Mouse (Mus musculus): ENCODE results near the gene Col5a1. TPM values are rescaled to one million over a fixed set of nuclear protein-coding genes. Genes with fewer than 3 reads are reported as not detected.

The Col5a1 gene
- polyA plus RNA-seq, 1 experiment, result not detected

DNA sequence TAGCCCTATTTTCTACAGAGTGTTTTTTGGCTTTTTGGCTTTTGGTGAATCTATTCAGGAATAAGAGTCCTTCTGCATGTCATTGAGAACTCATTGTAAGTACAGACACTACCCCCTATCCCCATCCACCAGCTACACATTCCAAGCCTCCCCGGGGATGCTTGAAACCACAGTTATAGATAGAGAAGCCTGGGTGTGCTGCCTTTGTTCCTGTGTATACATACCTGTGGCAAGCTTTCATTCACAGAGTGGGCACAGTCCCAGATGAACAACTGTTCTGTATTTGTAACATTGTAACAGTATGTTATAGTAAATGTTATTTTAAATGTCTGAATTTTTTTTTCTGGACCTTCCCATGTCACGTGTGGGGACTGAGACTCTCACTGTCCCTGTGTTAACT, 19.2 kb downstream of the Col5a1 start:
- TF ChIP-seq CTCF (IDR thresholded peaks at IDR 0.05; ENCODE audit: insufficient read depth, low read depth, low read length) (no peak), POLR2A (IDR thresholded peaks at IDR 0.05; ENCODE audit: insufficient read depth, low read depth, low read length) (no peak)
- H3K4me3 ChIP-seq (ENCODE audit: insufficient read depth, low read depth, low read length), result no peak overlapping the region
- H3K4me1 ChIP-seq (ENCODE audit: control insufficient read depth, insufficient read depth, low read length), result peaks cover 16% of the 10 kb centered on the region
- WGBS, result 73% methylated on average over 2 of the region's 2 CpGs
- no peak overlapping the region for H3K27ac ChIP-seq (ENCODE audit: insufficient read depth, low read depth, low read length)

DNA sequence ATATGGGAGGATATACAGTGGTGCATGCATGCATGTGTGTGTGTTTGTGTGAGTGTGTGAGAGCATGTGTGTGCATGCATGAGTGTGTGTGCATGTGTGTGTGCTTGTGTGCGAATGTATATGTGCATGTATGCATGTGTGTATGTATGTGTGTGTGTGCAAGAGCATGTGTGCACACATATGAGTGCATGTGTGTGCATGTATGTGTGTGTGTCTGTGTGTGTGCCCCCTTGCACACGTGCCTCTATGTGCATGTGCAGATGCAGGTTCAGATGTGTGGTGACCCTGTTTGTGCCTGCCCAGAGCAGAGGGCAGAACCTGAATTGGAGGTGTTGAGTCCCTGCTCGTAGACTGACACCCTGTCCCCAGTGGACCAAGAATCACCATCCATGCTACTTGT, 24.3 kb downstream of the Col5a1 start:
- TF ChIP-seq CTCF (IDR thresholded peaks at IDR 0.05; ENCODE audit: insufficient read depth, low read depth, low read length) (no peak), POLR2A (IDR thresholded peaks at IDR 0.05; ENCODE audit: insufficient read depth, low read depth, low read length) (no peak)
- 82% methylated on average over 3 of the region's 3 CpGs for WGBS
- H3K4me1 ChIP-seq (ENCODE audit: control insufficient read depth, insufficient read depth, low read length), result no peaks in the 10 kb centered on the region
- no peak overlapping the region for H3K27ac ChIP-seq (ENCODE audit: insufficient read depth, low read depth, low read length)
- no peak overlapping the region for H3K4me3 ChIP-seq (ENCODE audit: insufficient read depth, low read depth, low read length)

DNA sequence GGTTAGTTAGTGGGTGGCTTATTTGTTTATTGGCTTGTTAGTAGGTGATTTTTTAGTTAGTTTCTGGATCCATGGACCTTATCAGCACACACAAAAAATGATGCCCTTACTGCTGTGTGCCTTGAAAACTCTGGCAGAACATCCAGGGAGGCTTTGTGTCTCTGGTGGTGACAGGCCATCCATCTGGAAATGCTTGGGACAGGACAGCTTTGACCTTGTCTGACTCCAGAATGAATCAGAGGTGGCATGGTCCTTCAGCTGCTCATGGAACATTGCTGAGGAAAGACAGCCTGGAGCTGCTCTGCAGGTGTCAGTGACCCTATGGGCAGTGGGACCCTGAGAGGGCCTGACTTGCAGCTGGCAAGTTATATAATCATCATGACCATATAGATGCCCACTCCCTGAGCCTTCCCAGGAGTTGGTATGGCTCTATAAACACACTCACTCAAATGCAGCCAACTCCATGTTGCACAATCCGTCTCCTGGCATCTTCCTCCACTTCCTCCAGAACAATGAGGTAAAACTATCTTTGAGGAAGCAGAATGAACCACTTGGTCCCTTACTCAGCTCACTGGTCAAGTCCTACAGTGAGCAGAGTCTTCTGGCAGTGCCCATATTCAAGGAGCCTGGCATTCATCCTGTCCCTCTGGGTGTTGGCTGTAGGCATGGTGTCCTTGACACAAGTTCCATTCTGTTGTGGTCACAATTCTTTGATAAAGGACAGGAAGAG, 26.5 kb downstream of the Col5a1 start:
- TF ChIP-seq POLR2A (IDR thresholded peaks at IDR 0.05; ENCODE audit: insufficient read depth, low read depth, low read length), result no peak
- TF ChIP-seq CTCF (IDR thresholded peaks at IDR 0.05; ENCODE audit: insufficient read depth, low read depth, low read length), result no peak
- Histone ChIP-seq H3K4me3 (ENCODE audit: insufficient read depth, low read depth, low read length) (no peak overlapping the region), H3K4me1 (ENCODE audit: control insufficient read depth, insufficient read depth, low read length) (no peaks in the 10 kb centered on the region), H3K27ac (ENCODE audit: insufficient read depth, low read depth, low read length) (no peak overlapping the region)
- WGBS, result 93% methylated on average over 1 of the region's 1 CpGs

DNA sequence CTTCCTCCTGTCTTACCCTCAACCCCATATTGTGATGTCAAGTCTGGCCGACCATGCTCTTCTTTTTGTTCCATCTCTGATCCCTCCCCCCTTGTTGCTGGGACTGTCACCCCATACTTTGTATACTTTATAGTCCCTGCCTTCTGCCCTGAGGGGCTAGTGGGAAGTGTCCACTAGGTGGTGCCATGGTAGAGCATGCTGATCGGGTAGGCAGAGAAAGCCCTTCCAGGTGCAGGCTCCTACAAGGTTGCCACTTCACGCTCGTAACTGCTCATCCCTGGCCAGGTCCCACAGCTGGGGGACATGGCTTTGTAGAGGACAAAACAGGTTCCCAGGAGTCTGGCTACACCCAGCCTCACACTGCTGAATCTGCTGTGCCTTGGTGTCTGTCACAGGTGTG, 29.5 kb downstream of the Col5a1 start:
- H3K27ac ChIP-seq (ENCODE audit: insufficient read depth, low read depth, low read length), result no peak overlapping the region
- 71% methylated on average over 4 of the region's 4 CpGs for WGBS
- no peak overlapping the region for H3K4me3 ChIP-seq (ENCODE audit: insufficient read depth, low read depth, low read length)
- no peaks in the 10 kb centered on the region for H3K4me1 ChIP-seq (ENCODE audit: control insufficient read depth, insufficient read depth, low read length)
- TF ChIP-seq POLR2A (IDR thresholded peaks at IDR 0.05; ENCODE audit: insufficient read depth, low read depth, low read length), result no peak

DNA sequence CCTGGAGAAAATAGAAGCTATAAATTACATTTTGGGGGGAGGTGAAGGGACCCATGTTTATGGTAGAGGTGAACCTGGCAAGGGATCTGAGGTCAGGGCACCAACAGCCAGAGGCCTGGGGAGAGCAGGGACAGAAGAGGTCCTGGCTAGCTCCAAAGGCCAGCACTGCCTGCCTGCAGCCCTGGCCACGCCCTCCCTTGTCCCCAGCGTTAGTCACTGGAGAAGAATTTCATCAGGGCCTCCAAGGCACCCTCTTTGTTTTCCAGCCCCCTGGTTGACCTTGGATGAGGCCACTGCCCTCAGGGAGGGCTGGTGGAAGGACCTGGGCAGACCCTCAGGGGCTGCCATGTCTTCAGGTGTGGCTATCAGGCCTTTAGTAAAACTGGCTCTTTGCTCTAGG, 30.1 kb downstream of the Col5a1 start:
- Histone ChIP-seq H3K4me3 (ENCODE audit: insufficient read depth, low read depth, low read length) (no peak overlapping the region), H3K27ac (ENCODE audit: insufficient read depth, low read depth, low read length) (no peak overlapping the region), H3K4me1 (ENCODE audit: control insufficient read depth, insufficient read depth, low read length) (no peaks in the 10 kb centered on the region)
- 50% methylated on average over 2 of the region's 2 CpGs for WGBS
- TF ChIP-seq POLR2A (IDR thresholded peaks at IDR 0.05; ENCODE audit: insufficient read depth, low read depth, low read length), result no peak

DNA sequence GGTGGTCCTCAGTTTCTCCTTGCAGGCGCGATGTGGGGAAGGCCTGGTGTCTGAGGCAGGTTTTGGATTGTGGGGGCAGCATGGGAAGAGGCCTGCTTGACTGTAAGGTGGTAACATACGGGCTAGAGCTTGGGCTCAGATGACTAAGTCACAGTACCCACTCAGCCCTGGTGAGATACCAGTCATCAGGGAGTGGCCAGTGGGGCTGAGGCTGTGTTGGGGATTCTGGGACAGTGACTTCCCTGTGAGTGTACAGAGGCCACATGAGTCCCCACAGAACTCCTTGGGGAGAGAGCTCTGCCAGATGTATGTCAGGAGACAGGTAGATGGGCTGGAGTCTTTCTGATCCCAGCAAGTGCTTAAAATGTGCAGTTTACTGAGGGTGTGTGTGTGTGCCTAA, 31.0 kb downstream of the Col5a1 start:
- Histone ChIP-seq H3K4me1 (ENCODE audit: control insufficient read depth, insufficient read depth, low read length) (no peaks in the 10 kb centered on the region), H3K27ac (ENCODE audit: insufficient read depth, low read depth, low read length) (no peak overlapping the region), H3K4me3 (ENCODE audit: insufficient read depth, low read depth, low read length) (no peak overlapping the region)
- 96% methylated on average over 3 of the region's 3 CpGs for WGBS
- TF ChIP-seq CTCF (IDR thresholded peaks at IDR 0.05; ENCODE audit: insufficient read depth, low read depth, low read length), result no peak
- TF ChIP-seq POLR2A (IDR thresholded peaks at IDR 0.05; ENCODE audit: insufficient read depth, low read depth, low read length), result no peak

DNA sequence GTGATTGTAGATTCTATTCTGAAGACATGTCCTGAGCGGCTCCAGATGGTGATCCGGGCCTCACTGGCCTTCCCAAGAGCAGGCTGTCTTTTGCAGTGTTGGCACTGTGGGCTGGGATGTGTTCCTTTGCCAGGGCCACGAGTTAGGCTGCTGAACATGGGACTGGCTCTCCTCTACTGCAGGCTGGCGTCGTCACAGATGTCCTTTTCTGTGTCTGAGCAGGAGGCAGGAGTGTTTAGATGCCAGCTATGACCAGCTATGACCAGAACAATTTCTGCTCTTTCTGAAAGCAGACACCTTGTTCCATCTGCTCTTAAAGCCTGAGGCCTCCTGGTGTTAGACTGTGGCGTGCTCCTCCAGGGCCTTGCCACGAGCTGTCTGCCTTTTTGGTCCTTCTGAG, 31.9 kb downstream of the Col5a1 start:
- H3K4me3 ChIP-seq (ENCODE audit: insufficient read depth, low read depth, low read length), result no peak overlapping the region
- no peak for TF ChIP-seq POLR2A (IDR thresholded peaks at IDR 0.05; ENCODE audit: insufficient read depth, low read depth, low read length)
- TF ChIP-seq CTCF (IDR thresholded peaks at IDR 0.05; ENCODE audit: insufficient read depth, low read depth, low read length), result no peak
- 79% methylated on average over 7 of the region's 7 CpGs for WGBS
- no peaks in the 10 kb centered on the region for H3K4me1 ChIP-seq (ENCODE audit: control insufficient read depth, insufficient read depth, low read length)
- H3K27ac ChIP-seq (ENCODE audit: insufficient read depth, low read depth, low read length), result no peak overlapping the region

- WGBS, result 94% methylated on average over 6 of the region's 6 CpGs
- no peaks in the 10 kb centered on the region for H3K4me1 ChIP-seq (ENCODE audit: control insufficient read depth, insufficient read depth, low read length)
- no peak overlapping the region for H3K4me3 ChIP-seq (ENCODE audit: insufficient read depth, low read depth, low read length)
- TF ChIP-seq CTCF (IDR thresholded peaks at IDR 0.05; ENCODE audit: insufficient read depth, low read depth, low read length) (no peak), POLR2A (IDR thresholded peaks at IDR 0.05; ENCODE audit: insufficient read depth, low read depth, low read length) (no peak)
- H3K27ac ChIP-seq (ENCODE audit: insufficient read depth, low read depth, low read length), result no peak overlapping the region
These were observed 33.2 kb downstream of the Col5a1 start for GRCm38 (mm10) chr2:27919309-27919850.

DNA sequence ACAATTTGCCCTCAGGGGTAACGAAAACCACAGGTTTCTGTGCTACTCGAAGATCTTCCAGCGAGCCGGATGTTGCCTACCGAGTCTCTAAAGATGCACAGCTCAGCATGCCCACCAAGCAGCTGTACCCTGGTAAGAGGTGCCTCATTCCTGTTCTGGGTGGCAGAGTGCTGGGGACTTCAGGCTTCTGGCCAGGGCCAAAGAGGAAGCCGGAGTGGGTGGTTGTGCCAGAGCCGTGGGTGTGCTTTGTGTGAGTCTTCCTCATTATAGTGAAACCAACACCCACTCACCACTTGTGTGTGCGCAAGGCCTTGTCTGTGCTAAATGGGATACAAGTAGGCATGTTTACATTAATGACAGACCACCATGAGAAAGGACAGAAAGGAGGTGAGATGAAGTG, 35.8 kb downstream of the Col5a1 start:
- Histone ChIP-seq H3K4me1 (ENCODE audit: control insufficient read depth, insufficient read depth, low read length) (no peaks in the 10 kb centered on the region), H3K27ac (ENCODE audit: insufficient read depth, low read depth, low read length) (no peak overlapping the region), H3K4me3 (ENCODE audit: insufficient read depth, low read depth, low read length) (no peak overlapping the region)
- WGBS, result 84% methylated on average over 8 of the region's 8 CpGs
- no peak for TF ChIP-seq POLR2A (IDR thresholded peaks at IDR 0.05; ENCODE audit: insufficient read depth, low read depth, low read length)
- TF ChIP-seq CTCF (IDR thresholded peaks at IDR 0.05; ENCODE audit: insufficient read depth, low read depth, low read length), result no peak

Data from olfactory bulb, adult 2 months (tissue).